Mouse (Mus musculus): ENCODE results near the gene Cyp4a31. TPM values are rescaled to one million over a fixed set of nuclear protein-coding genes. Genes with fewer than 3 reads are reported as not detected.

Gene Cyp4a31
- not detected for polyA plus RNA-seq (2014; fragmentation: Illumina TruSeq; extraction: RNeasy Lipid Tissue Mini Kit (QIAGEN cat#74804); ENCODE audit: low read depth, low replicate concordance)

DNA sequence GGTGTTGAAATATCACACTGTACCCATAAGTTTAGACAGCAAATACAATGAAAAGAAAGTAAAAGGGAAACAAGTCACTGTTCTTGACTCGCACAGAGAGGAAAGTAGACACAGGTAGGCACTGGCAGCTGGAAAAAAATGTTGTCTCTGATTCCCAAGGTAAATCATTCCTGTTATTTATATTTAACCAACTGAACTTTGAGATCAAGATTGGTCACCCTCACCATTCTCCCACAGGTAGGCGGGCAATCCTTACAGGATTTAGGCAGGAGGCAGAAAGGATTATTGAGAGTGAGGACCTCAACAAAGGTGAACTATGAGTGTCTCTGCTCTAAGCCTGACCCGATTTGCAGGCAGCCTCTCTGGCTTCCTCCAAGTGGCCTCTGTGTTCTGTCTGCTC, at the start of gene Cyp4a31:
TSS of gene Cyp4a31 (plus strand) at position 249 of the 400 bp plus-strand sequence.

DNA sequence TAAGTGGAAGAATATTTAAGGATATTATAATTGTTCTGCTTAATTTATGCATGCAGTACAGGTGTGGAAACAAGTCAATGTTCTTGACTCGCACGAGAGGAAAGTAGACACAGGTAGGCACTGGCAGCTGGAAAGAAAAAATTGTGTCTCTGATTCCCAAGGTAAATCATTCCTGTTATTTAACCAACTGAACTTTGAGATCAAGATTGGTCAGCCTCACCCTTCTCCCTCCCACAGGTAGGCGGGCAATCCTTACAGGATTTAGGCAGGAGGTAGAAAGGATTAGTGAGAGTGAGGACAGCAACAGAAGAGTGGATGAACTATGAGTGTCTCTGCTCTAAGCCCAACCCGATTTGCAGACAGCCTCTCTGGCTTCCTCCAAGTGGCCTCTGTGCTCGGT, 45.4 kb upstream of the Cyp4a31 start, which contains the start of gene Cyp4a10:
TSS of gene Cyp4a10 (plus strand) at position 265 of the 400 bp plus-strand sequence.

DNA sequence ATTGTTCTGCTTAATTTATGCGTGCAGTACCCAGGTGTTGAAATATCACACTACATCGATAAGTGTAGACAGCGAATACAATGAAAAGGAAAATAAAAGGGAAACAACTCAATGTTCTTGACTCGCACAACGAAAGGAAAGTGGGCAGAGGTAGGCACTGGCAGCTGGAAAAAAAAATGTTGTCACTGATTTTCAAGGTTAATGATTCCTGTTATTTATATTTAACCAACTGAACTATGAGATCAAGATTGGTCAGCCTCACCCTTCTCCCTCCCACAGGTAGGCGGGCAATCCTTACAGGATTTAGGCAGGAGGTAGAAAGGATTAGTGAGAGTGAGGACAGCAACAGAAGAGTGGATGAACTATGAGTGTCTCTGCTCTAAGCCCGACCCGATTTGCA, 37.2 kb downstream of the Cyp4a31 start, which contains the start of gene Cyp4a32:
TSS of gene Cyp4a32 (plus strand) at position 359 of the 400 bp plus-strand sequence.

Other genes with a start within 250 kb of the Cyp4a31 start
- gene Cyp4a12b, start 152.0 kb upstream of the Cyp4a31 start, polyA plus RNA-seq (2014; fragmentation: Illumina TruSeq; extraction: RNeasy Lipid Tissue Mini Kit (QIAGEN cat#74804); ENCODE audit: low read depth, low replicate concordance): not detected
- not detected for gene Cyp4a30b, start 111.0 kb upstream of the Cyp4a31 start, polyA plus RNA-seq (2014; fragmentation: Illumina TruSeq; extraction: RNeasy Lipid Tissue Mini Kit (QIAGEN cat#74804); ENCODE audit: low read depth, low replicate concordance)
- not detected for gene Cyp4a14, start 67.5 kb upstream of the Cyp4a31 start, polyA plus RNA-seq (2014; fragmentation: Illumina TruSeq; extraction: RNeasy Lipid Tissue Mini Kit (QIAGEN cat#74804); ENCODE audit: low read depth, low replicate concordance)
- gene Cyp4a10, start 45.4 kb upstream of the Cyp4a31 start, polyA plus RNA-seq (2014; fragmentation: Illumina TruSeq; extraction: RNeasy Lipid Tissue Mini Kit (QIAGEN cat#74804); ENCODE audit: low read depth, low replicate concordance): 1.1 TPM
- not detected for gene Cyp4a32, start 37.3 kb downstream of the Cyp4a31 start, polyA plus RNA-seq (2014; fragmentation: Illumina TruSeq; extraction: RNeasy Lipid Tissue Mini Kit (QIAGEN cat#74804); ENCODE audit: low read depth, low replicate concordance)
- gene Cyp4b1, start 84.1 kb downstream of the Cyp4a31 start, polyA plus RNA-seq (2014; fragmentation: Illumina TruSeq; extraction: RNeasy Lipid Tissue Mini Kit (QIAGEN cat#74804); ENCODE audit: low read depth, low replicate concordance): 37.4 TPM
- gene Efcab14, start 174.1 kb downstream of the Cyp4a31 start, polyA plus RNA-seq (2014; fragmentation: Illumina TruSeq; extraction: RNeasy Lipid Tissue Mini Kit (QIAGEN cat#74804); ENCODE audit: low read depth, low replicate concordance): 191 TPM
- not detected for gene Tex38, start 217.4 kb downstream of the Cyp4a31 start, polyA plus RNA-seq (2014; fragmentation: Illumina TruSeq; extraction: RNeasy Lipid Tissue Mini Kit (QIAGEN cat#74804); ENCODE audit: low read depth, low replicate concordance)
- 234 TPM for gene Atpaf1, start 221.2 kb downstream of the Cyp4a31 start, polyA plus RNA-seq (2014; fragmentation: Illumina TruSeq; extraction: RNeasy Lipid Tissue Mini Kit (QIAGEN cat#74804); ENCODE audit: low read depth, low replicate concordance)